Mouse (Mus musculus): ENCODE data around the gene Ptrh1.
A peak's percentile ranks its signal among the peaks of the same experiment; 100 is the strongest.

Gene Ptrh1

DNA sequence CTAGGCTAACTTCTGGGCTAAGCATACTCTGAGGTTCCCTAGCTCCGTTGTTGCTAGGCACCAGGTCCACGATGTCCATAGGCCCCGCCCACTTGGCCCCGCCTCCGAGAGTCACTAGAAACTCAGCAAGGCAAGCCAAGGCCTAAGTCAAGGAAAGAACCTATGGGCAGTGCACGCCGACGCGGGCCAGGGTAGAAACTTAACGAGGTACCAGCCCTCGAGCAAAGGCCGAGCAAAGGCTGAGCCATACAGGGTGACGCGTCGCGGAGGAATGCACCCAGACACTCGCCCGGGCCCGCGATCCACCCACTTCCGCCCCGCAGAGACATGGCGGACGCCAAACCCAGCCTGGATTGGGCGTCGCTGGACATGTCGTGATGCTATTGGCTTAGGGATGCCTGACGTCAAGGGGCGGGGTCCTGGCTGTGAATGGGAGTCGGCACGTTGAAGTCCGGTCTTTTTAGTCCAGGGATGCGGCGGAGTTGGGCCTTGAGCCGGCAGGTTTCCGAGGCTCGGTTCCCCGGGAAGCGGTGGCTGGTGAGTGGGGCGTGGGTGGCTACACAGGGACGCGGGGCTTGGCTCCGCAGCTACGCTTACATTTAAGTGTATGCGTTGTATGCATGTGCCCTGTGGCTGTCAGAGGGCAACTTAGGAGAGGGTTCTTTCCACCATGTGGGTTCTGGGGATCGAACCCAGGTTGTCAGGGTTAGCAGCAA, at the start of gene Ptrh1, which contains the start of gene Ttc16:
Gene Ptrh1, plus strand, starts transcription at position 428 of the 716 bp plus-strand sequence.
Gene Ttc16, minus strand, starts transcription at position 275 of the 716 bp plus-strand sequence.
- peak; percentile 98 for DNase-seq (ENCODE audit: low spot score in 2 of 2)

- DNase-seq (ENCODE audit: low spot score in 2 of 2), result peak; percentile 90 to 94
Measured at GRCm38 (mm10) chr2:32727435-32727834, 48.2 kb upstream of the Ptrh1 start.

GRCm38 (mm10) chr2:32728463-32728862, 47.1 kb upstream of the Ptrh1 start:
- peak in 1 of 2 experiments; percentile 24 for DNase-seq (ENCODE audit: low spot score in 2 of 2)

DNA sequence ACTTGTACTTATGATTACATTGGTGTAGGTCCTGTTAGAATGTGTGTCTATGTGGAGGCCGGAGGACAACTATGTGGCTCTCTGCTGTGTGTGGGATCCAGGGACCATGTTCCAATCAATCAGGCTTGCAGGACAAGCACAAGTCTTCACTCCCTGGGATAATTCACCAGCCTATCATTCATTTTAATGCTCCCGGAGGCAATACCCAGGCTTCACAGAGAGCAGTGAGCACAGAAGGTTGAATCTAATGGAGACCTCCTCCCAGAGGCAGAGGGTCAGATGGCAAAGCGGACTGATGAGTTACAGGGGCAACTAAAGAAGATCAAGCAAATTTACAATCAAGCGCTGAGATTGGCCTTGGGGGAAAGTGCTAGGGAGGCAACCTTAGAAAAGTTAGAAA, 46.0 kb upstream of the Ptrh1 start:
- DNase-seq (ENCODE audit: low spot score in 2 of 2), result no peak

DNA sequence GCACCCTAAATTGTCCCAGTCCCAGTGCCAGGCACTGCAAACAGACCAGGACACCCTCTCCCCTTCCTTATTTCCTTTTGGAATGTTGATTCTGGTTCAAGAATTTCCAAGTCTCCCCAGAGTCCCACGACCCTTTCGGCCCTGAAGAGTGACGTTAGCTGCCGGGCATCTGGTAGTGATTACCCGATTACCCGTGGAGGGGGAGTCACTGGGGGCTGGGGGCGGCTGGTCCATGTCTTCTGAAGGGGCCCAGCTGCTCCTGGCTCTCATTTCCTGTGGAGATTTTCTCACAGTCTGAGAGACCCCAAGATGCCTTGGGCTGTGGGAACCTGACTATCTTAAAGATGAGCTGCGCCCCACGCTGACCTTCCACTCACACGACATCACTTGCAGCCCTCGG, 44.7 kb upstream of the Ptrh1 start:
- no peak for DNase-seq (ENCODE audit: low spot score in 2 of 2)

GRCm38 (mm10) chr2:32731911-32732310, 43.7 kb upstream of the Ptrh1 start:
- DNase-seq (ENCODE audit: low spot score in 2 of 2), result no peak

- DNase-seq (ENCODE audit: low spot score in 2 of 2), result no peak
Measured at GRCm38 (mm10) chr2:32732695-32733094, 42.9 kb upstream of the Ptrh1 start.

DNA sequence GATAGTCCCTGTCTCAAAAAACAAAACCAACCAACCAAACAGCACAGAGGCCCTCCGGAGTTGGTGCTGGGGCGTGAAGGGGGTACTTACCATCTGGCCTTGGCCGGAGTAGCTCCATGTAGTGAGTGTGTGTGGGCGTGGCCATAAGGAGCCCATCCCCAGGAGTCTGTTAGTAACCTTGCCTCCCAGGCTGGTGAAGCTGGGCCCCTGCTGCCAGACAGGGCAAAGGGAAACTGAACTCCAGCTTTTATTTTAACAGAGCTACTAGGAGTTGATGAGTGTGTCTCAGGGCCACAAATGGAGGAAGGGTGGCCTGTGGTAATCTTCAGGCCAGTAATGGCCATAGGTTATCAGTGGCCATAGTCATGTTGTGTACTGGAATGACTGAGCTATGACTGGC, 41.1 kb upstream of the Ptrh1 start:
- DNase-seq (ENCODE audit: low spot score in 2 of 2), result no peak

DNA sequence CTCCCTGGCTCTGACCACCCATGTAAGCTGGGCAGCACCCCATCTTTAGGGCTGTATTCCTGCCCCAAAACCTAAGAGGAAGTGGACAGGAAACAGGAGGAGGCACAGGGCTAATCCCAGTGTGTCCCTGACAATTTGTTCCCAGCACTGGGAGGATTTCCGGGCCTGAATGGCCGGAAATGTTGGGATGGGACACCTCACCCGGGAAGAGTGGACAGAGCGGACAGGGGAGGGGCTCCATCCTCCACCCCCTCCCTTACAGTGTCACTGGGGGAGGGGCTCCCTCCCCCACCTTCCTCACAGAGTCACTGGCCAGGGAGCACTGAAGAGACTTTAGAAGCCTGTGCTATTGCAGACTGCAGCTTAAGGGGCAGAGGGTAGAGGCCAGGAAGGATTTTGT, 40.7 kb upstream of the Ptrh1 start:
- DNase-seq (ENCODE audit: low spot score in 2 of 2), result no peak

DNA sequence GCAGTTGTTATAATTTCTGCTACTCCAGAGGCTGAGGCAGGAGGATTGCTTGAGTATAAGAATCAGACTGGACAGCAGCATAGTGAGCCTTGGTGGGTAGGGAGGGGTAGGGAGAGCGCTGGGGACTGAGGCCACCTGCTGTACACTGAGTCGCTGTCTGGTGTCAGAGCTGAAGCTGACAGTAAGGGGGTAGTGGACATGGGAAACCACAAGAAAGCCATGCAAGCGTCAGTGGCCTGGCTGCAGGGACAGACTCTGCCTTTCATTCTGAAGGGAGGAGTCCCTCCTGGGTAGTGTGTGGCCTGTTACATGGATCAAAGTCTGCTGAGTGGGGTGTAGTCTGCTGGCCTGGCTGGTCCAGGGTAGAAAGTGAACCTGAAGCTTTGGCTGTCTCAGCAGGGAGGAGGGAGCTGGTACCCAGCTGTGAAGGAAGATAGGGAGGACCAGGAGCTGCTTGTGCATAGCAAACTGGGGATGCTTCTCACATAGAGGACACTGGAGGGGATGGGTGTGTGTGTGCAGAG, 39.2 kb upstream of the Ptrh1 start:
- DNase-seq (ENCODE audit: low spot score in 2 of 2), result no peak

GRCm38 (mm10) chr2:32737008-32737407, 38.6 kb upstream of the Ptrh1 start:
- no peak for DNase-seq (ENCODE audit: low spot score in 2 of 2)

GRCm38 (mm10) chr2:32739311-32739710, 36.3 kb upstream of the Ptrh1 start:
- DNase-seq (ENCODE audit: low spot score in 2 of 2), result no peak

- DNase-seq (ENCODE audit: low spot score in 2 of 2), result no peak
Measured at GRCm38 (mm10) chr2:32740916-32741272, 34.7 kb upstream of the Ptrh1 start, which contains the start of gene 6330409D20Rik. Gene 6330409D20Rik, minus strand, starts transcription at chr2:32741016.

DNA sequence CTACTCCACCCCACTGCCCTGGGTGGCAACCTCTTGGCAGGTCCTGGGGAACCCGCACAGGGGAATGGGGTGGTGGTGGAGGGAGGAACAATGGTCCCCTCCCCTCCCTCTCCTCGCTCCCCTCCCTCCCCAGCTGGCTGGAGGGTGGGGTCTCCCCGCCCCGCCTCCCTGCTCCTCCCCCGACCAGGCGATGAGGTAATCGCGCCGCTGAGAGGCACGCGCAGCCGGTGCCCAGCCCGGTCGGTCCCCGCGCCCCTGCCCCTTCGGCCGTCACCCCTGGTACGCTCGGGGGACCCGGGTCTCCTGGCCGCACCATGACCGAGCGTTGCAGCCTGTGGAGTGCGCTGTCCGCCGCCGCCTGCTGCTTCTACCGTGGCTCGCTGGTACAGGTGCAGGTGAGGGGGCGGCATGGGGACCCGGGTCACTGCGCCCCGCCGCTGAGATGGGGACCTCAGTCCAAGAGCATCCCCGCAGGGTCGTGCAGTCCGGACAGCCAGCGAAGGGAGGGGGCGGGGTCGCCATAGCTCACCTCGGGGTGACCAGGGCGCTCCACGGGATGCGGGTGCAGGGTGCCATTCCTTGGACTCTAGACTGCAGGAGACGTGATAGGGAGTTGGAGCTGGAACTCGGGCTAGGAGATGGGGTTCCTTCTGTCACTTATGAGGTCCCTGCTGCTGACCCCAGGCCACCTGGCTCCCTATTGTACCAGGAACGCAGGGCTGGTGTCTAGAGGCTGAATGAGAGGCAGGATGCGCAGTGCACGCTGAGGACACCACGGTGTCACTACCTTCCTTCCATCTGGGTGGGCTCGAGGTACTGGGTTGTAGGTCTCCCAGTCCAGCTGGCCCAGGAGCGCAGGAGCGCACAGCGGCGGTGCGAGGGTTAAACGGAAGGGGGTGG, 34.1 kb upstream of the Ptrh1 start:
- peak; percentile 78 to 80 for DNase-seq (ENCODE audit: low spot score in 2 of 2)

DNA sequence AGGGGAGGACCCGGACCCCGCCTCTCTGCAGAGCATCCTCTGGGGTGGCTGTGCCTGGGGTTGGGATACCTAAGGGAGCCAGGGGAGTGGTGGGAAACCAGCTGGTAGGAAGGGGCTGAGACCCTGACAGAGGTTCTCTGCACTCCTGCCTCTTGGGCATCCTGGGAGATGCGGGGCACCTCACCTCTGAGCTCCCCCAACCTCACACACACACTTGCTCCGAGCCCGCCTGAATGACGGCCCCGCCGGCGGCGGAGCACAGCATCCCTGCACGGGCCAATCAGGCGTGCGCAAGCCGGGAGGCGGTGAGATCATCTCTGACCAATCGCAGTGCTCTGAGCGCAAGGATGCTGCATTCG, 33.4 kb upstream of the Ptrh1 start:
- DNase-seq (ENCODE audit: low spot score in 2 of 2), result peak; percentile 92 to 94

DNA sequence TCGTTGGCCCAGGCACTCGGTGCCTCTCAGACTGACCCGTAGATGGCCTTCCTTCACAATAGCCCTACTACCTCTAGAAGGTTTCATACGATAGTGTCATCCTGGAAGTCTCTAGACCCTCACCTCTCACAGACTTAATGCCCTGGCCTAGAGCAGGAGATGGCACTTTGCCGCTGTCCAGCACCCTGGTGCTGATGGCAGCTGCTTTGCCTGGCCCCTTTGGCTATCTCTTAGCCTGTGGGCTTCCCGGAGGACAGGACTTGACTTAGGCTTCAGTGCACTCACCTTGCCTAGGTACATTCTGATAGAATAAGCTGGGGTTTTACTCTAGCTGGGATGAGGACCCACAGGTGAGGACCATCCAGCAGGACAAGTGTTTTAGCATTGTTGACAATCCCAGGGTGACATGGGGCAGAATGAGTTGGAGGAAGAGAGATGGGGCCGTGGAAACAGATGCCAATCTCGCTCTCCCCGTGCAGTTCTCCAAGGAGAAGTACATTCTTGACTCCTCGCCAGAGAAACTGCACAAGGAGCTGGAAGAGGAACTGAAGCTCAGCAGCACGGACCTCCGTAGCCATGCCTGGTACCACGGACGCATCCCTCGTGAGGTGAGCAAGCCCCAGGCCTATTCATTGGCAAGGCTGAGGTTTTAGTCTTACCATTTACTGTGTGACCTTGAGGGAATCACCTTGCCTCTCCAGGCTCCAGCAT, 31.2 kb upstream of the Ptrh1 start:
- no peak for DNase-seq (ENCODE audit: low spot score in 2 of 2)

- no peak for DNase-seq (ENCODE audit: low spot score in 2 of 2)
Measured at GRCm38 (mm10) chr2:32749082-32749481, 26.5 kb upstream of the Ptrh1 start.

GRCm38 (mm10) chr2:32750199-32750598, 25.4 kb upstream of the Ptrh1 start:
- DNase-seq (ENCODE audit: low spot score in 2 of 2), result no peak

DNA sequence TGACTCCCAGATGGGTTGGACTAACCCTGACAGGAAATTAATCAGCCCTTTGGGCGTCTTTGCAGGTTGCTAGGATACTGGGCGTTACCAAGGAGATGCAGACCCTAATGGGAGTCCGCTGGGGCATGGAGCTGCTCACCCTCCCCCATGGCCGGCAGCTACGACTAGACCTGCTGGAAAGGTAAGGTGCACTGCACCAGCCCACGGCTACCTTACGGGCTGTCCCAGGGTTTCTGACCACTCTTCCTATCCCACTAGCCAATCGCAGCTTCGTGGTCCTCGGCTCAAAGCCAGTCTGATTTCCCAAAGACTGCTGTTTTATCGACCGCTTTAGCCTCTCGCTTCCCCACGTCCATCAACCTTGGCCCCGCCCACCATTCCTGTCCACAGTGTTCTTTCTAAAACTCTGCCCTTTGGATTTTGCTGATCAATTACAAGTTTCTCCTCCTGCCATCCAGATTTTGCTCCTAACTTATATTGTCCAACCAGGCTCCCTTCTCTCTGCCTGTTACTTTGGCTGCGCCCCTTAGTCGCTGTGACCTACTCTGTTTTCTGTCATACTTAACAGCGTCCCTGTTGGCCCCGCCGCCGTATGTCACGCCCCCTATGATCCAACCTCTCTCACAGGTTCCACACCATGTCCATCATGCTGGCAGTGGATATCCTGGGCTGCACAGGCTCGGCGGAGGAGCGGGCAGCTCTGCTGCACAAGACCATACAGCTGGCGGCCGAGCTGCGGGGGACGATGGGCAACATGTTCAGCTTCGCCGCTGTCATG, 24.5 kb upstream of the Ptrh1 start:
- no peak for DNase-seq (ENCODE audit: low spot score in 2 of 2)

DNA sequence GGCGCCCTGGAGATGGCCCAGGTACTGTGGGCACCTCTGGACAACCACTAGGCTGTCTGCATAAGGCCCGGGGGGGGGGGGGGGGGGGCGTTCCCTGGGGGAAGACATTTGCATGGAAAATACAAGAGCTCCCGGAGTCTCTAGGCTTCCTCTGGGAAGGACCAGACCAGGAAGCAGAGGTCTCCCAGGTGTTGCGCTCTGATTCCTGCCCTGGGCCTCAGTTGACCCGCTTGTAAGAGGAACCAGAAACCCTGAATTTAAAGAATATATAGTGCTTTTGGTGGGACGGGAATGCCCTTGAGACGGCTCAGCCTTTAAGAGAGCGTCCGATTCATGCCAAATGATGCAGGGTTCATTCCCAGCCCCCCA, 23.9 kb upstream of the Ptrh1 start:
- no peak for DNase-seq (ENCODE audit: low spot score in 2 of 2)

DNA sequence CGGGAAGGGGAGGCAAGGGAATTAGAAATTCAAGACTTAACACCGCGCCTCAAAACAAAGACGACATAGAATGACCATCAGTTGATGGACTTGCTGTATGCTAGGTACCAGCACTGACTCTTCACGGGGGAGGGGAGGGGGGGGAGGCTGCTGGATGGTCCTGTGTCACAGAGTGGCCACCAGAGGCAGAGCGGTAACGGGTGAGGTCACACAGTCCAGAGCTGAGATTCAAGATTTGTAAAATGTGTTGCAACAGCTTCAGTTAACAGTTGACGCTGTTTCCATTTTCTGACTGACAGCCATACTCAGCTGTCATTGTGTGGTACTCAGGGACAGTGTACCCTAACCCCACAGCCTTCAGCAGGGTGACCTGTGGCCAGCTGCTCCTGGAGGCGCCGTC, 23.4 kb upstream of the Ptrh1 start:
- no peak for DNase-seq (ENCODE audit: low spot score in 2 of 2)

Data from right cerebral cortex, postnatal 10 days (tissue).